ENCODE assay signal across 19 mouse cellular contexts in the genomic region with DNA sequence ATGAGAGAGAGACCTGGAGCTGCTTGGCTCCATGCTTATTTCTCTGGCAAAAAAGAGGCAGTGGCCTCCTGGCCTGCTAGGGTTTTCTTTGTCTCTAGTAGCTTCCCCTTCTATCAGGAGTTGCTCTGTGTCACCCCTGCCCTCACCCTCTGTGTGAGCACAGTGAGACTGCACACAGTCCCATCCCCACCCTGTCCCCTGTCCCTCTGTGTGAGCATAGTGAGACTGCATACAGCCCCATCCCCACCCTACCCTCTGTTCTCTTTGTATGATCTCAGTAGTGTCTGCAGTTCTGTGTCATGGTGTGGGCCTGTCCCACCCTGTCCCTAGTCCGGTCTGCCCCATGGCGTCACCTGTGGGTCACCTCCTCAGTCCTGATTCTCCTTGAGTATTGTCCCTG. TPM values are rescaled to one million over a fixed set of nuclear protein-coding genes. Genes with fewer than 3 reads are reported as not detected.
DNase-seq lines count a peak whose midpoint lies in the region; ATAC-seq lines count a peak whose summit lies in the region.
"Had no signal": no experiment of that assay in that cellular context is flagged by ENCODE, and none has a peak within 500 bp of the region (broad histone marks: within the 10 kb centered on the region; RNA-seq: fewer than 3 reads in every experiment).

No protein-coding gene starts in this region.

- 0 out of 2 replicates have a peak, but pooled peaks have one; percentile 33 for ATAC-seq in neural tube, embryonic 11.5 days (ENCODE audit: insufficient read depth, low FRiP score, low TSS enrichment)
- peak; percentile 62 for ATAC-seq in hindbrain, embryonic 11.5 days (ENCODE audit: low FRiP score)
- ATAC-seq in midbrain, embryonic 12.5 days (ENCODE audit: low FRiP score, low read depth) = no peak; the same call in 1 of the 2 replicates
- 0 out of 2 replicates have a peak, but pooled peaks have one; percentile 32 for ATAC-seq in neural tube, embryonic 15.5 days (ENCODE audit: low FRiP score)
- no peak for ATAC-seq in heart, embryonic 11.5 days (replicated peaks; ENCODE audit: insufficient number of reproducible peaks, low FRiP score, low TSS enrichment)

- no peak overlapping the region for H3K9ac ChIP-seq in neural tube, embryonic 11.5 days (ENCODE audit: low read length)
- peak overlapping the region; percentile 17; the same call in 1 of the 2 replicates for H3K9ac ChIP-seq in hindbrain, embryonic 11.5 days (ENCODE audit: low read depth, low read length)
- 0 out of 2 replicates have a peak overlapping the region, but pooled peaks have one; percentile 11 for H3K9ac ChIP-seq in midbrain, embryonic 12.5 days (replicated peaks)
- H3K9ac ChIP-seq in neural tube, embryonic 15.5 days (replicated peaks) = no peak overlapping the region; the same call in 1 of the 2 replicates
- no peak overlapping the region for H3K9ac ChIP-seq in heart, embryonic 11.5 days (ENCODE audit: low read depth, low read length)
- H3K9ac ChIP-seq: stomach, embryonic 15.5 days had no signal

- no peak for DNase-seq in neural tube, embryonic 11.5 days (ENCODE audit: low spot score)
- no peak for DNase-seq in neural tube, embryonic 10.5 days (ENCODE audit: extremely low spot score, low spot score)
- no peak for DNase-seq in hindbrain, embryonic 11.5 days (ENCODE audit: low spot score)
- no peak for DNase-seq in heart, embryonic 10.5 days (ENCODE audit: low spot score)
- DNase-seq in embryo, embryonic 10 days (ENCODE audit: low spot score) = no peak
- DNase-seq: adrenal gland, postnatal 25 days; cerebellum, adult 9-11 months; gastrocnemius, adult 2 months; heart, postnatal 4 days; kidney, adult 18-20 months; kidney, postnatal 25 days; thymus, postnatal 14 days had no signal

- H3K9me3 ChIP-seq in neural tube, embryonic 11.5 days (ENCODE audit: control insufficient read depth, low read length) = no peaks in the 10 kb centered on the region
- no peaks in the 10 kb centered on the region for H3K9me3 ChIP-seq in hindbrain, embryonic 11.5 days (ENCODE audit: control insufficient read depth, low read length)
- peaks cover 15% of the 10 kb centered on the region for H3K9me3 ChIP-seq in midbrain, embryonic 12.5 days
- peaks cover 5% of the 10 kb centered on the region; the same call in 1 of the 2 replicates for H3K9me3 ChIP-seq in neural tube, embryonic 15.5 days (replicated peaks)
- H3K9me3 ChIP-seq in heart, embryonic 11.5 days (replicated peaks; ENCODE audit: control insufficient read depth, low read length) = no peaks in the 10 kb centered on the region
- 0 out of 2 replicates have a peak, but pooled peaks cover 4% of the 10 kb centered on the region for H3K9me3 ChIP-seq in heart, embryonic 10.5 days
- H3K9me3 ChIP-seq: stomach, embryonic 15.5 days had no signal

- H3K4me1 ChIP-seq in neural tube, embryonic 11.5 days (ENCODE audit: control insufficient read depth, insufficient read depth, low read length) = peaks cover 13% of the 10 kb centered on the region
- peaks cover 10% of the 10 kb centered on the region for H3K4me1 ChIP-seq in hindbrain, embryonic 11.5 days (replicated peaks; ENCODE audit: control insufficient read depth, insufficient read depth, low read length)
- peaks cover 33% of the 10 kb centered on the region for H3K4me1 ChIP-seq in midbrain, embryonic 12.5 days
- H3K4me1 ChIP-seq in neural tube, embryonic 15.5 days = peaks cover 21% of the 10 kb centered on the region
- no peaks in the 10 kb centered on the region for H3K4me1 ChIP-seq in heart, embryonic 11.5 days (ENCODE audit: control insufficient read depth, insufficient read depth, low read length)
- no peaks in the 10 kb centered on the region for H3K4me1 ChIP-seq in heart, embryonic 10.5 days
- H3K4me1 ChIP-seq: stomach, embryonic 15.5 days had no signal

- WGBS in neural tube, embryonic 11.5 days = 92% methylated on average over 2 of the region's 2 CpGs
- WGBS in hindbrain, embryonic 11.5 days = 82% methylated on average over 2 of the region's 2 CpGs
- WGBS in midbrain, embryonic 12.5 days = 95% methylated on average over 2 of the region's 2 CpGs
- 97% methylated on average over 2 of the region's 2 CpGs for WGBS in neural tube, embryonic 15.5 days
- WGBS in heart, embryonic 11.5 days (ENCODE audit: insufficient replicate concordance) = 80% methylated on average over 2 of the region's 2 CpGs
- WGBS in heart, embryonic 10.5 days = 82% methylated on average over 2 of the region's 2 CpGs

- H3K4me3 ChIP-seq in neural tube, embryonic 11.5 days (ENCODE audit: low read depth, low read length) = no peak overlapping the region
- H3K4me3 ChIP-seq in hindbrain, embryonic 11.5 days (ENCODE audit: low read depth, low read length) = no peak overlapping the region
- H3K4me3 ChIP-seq in midbrain, embryonic 12.5 days = no peak overlapping the region
- no peak overlapping the region for H3K4me3 ChIP-seq in neural tube, embryonic 15.5 days (replicated peaks)
- no peak overlapping the region for H3K4me3 ChIP-seq in heart, embryonic 11.5 days (ENCODE audit: low read depth, low read length)
- no peak overlapping the region for H3K4me3 ChIP-seq in heart, embryonic 10.5 days
- H3K4me3 ChIP-seq: gastrocnemius, adult 2 months; megakaryocyte, embryonic 14.5 days; stomach, embryonic 15.5 days had no signal

- H3K27ac ChIP-seq in neural tube, embryonic 11.5 days (ENCODE audit: low read depth, low read length) = 0 out of 2 replicates have a peak overlapping the region, but pooled peaks have one; percentile 34
- H3K27ac ChIP-seq in hindbrain, embryonic 11.5 days (ENCODE audit: low read depth, low read length) = peak overlapping the region; percentile 65
- H3K27ac ChIP-seq in midbrain, embryonic 12.5 days (replicated peaks) = peak overlapping the region; percentile 84
- H3K27ac ChIP-seq in neural tube, embryonic 15.5 days (replicated peaks) = peak overlapping the region; percentile 81
- no peak overlapping the region for H3K27ac ChIP-seq in heart, embryonic 11.5 days (ENCODE audit: low read depth, low read length)
- H3K27ac ChIP-seq in heart, embryonic 10.5 days = no peak overlapping the region
- H3K27ac ChIP-seq: gastrocnemius, adult 2 months; stomach, embryonic 15.5 days had no signal

- H3K4me2 ChIP-seq in neural tube, embryonic 11.5 days (ENCODE audit: low read depth) = no peak overlapping the region
- H3K4me2 ChIP-seq in hindbrain, embryonic 11.5 days (replicated peaks; ENCODE audit: low read depth, low read length) = no peak overlapping the region
- no peak overlapping the region for H3K4me2 ChIP-seq in midbrain, embryonic 12.5 days (replicated peaks)
- no peak overlapping the region for H3K4me2 ChIP-seq in neural tube, embryonic 15.5 days
- no peak overlapping the region for H3K4me2 ChIP-seq in heart, embryonic 11.5 days
- H3K4me2 ChIP-seq: liver, embryonic 11.5 days; stomach, embryonic 15.5 days had no signal

- no peaks in the 10 kb centered on the region for H3K36me3 ChIP-seq in neural tube, embryonic 11.5 days (ENCODE audit: control insufficient read depth, insufficient read depth, low read length)
- H3K36me3 ChIP-seq in hindbrain, embryonic 11.5 days (ENCODE audit: control insufficient read depth, insufficient read depth, low read length) = no peaks in the 10 kb centered on the region
- no peaks in the 10 kb centered on the region for H3K36me3 ChIP-seq in midbrain, embryonic 12.5 days
- no peaks in the 10 kb centered on the region for H3K36me3 ChIP-seq in neural tube, embryonic 15.5 days
- no peaks in the 10 kb centered on the region for H3K36me3 ChIP-seq in heart, embryonic 11.5 days (ENCODE audit: control insufficient read depth, insufficient read depth, low read length)
- H3K36me3 ChIP-seq in heart, embryonic 10.5 days = no peaks in the 10 kb centered on the region
- H3K36me3 ChIP-seq: stomach, embryonic 15.5 days had no signal

- H3K27me3 ChIP-seq in neural tube, embryonic 11.5 days (ENCODE audit: control insufficient read depth, insufficient read depth, low read length) = no peaks in the 10 kb centered on the region
- H3K27me3 ChIP-seq in hindbrain, embryonic 11.5 days (ENCODE audit: control insufficient read depth, insufficient read depth, low read length) = no peaks in the 10 kb centered on the region
- H3K27me3 ChIP-seq in midbrain, embryonic 12.5 days = no peaks in the 10 kb centered on the region
- H3K27me3 ChIP-seq in neural tube, embryonic 15.5 days (replicated peaks) = no peaks in the 10 kb centered on the region
- no peaks in the 10 kb centered on the region for H3K27me3 ChIP-seq in heart, embryonic 11.5 days (ENCODE audit: control insufficient read depth, insufficient read depth, low read length)
- H3K27me3 ChIP-seq in heart, embryonic 10.5 days (ENCODE audit: insufficient read depth, poor library complexity, severe bottlenecking) = peaks cover 9% of the 10 kb centered on the region; the same call in 1 of the 2 replicates
- H3K27me3 ChIP-seq: stomach, embryonic 15.5 days had no signal

RNA-seq across cellular contexts. Expression of a gene that starts 46.5 kb away (rescaled TPM):
- not detected in 2 replicates for polyA plus RNA-seq in neural tube, embryonic 11.5 days (2014; fragmentation: Nextera tagmentation; extraction: Ambion mirVana)
- 0.18 and 0.22 TPM in 2 replicates for polyA plus RNA-seq in hindbrain, embryonic 11.5 days (2014; fragmentation: Nextera tagmentation; extraction: Ambion mirVana)
- 0.57 TPM in 1 of 2 replicates, not detected in the other for polyA plus RNA-seq in midbrain, embryonic 12.5 days (2016; fragmentation: Nextera tagmentation; extraction: Ambion mirVana)
- polyA plus RNA-seq in neural tube, embryonic 15.5 days (2015; fragmentation: Nextera tagmentation; extraction: Ambion mirVana) = 0.61 and 0.67 TPM in 2 replicates
- polyA plus RNA-seq in heart, embryonic 11.5 days (2014; fragmentation: Nextera tagmentation; extraction: Ambion mirVana) = 0.63 TPM in 1 of 2 replicates, not detected in the other
- polyA plus RNA-seq in heart, embryonic 10.5 days (2016; fragmentation: Nextera tagmentation; extraction: Ambion mirVana) = not detected in 2 replicates
- polyA plus RNA-seq: liver, embryonic 11.5 days; lung, embryonic 16.5 days; stomach, embryonic 15.5 days had no signal

Comparison
In these comparisons a context has a peak if more than half of its experiments do, and no peak if none do; other contexts are left out.
1. ATAC-seq: peak in neural tube, embryonic 11.5 days (single experiment), hindbrain, embryonic 11.5 days (single experiment) and neural tube, embryonic 15.5 days (single experiment); none in midbrain, embryonic 12.5 days (single experiment) and heart, embryonic 11.5 days (single experiment).
2. H3K27ac ChIP-seq: peak in neural tube, embryonic 11.5 days (single experiment), hindbrain, embryonic 11.5 days (single experiment), midbrain, embryonic 12.5 days (single experiment) and neural tube, embryonic 15.5 days (single experiment); none in heart, embryonic 11.5 days (single experiment) and heart, embryonic 10.5 days (single experiment).
3. H3K9ac ChIP-seq: peak in hindbrain, embryonic 11.5 days (single experiment) and midbrain, embryonic 12.5 days (single experiment); none in neural tube, embryonic 11.5 days (single experiment), neural tube, embryonic 15.5 days (single experiment) and heart, embryonic 11.5 days (single experiment).